Mouse (Mus musculus) hindbrain, postnatal 0 days (tissue): ENCODE measurements around the gene Plekha8. TPM values are rescaled to one million over a fixed set of nuclear protein-coding genes. Genes with fewer than 3 reads are reported as not detected.
A peak's percentile ranks its signal among the peaks of the same experiment; 100 is the strongest.

Experiments
- ATAC-seq: fragments of 200-750 bp; cut with Nextera tagmentation; 2 replicates; pipeline ENCODE4 v1.8.0; 2017; ENCODE audit warnings: mild to moderate bottlenecking, moderate TSS enrichment, moderate library complexity
- DNase-seq: peaks from one replicate; pipeline ENCODE4 v3.0.0-alpha.2; 2015; ENCODE audit warnings: low spot score
- H3K27ac ChIP-seq: fragments of 300-500 bp; sonication (generic); 2 replicates; pipeline ENCODE4 v1.5.1; 2014; ENCODE audit warnings: mild to moderate bottlenecking
- H3K27me3 ChIP-seq: fragments of 300-500 bp; sonication (generic); 2 replicates; pipeline ENCODE4 v1.6.1; 2014; ENCODE audit warnings: low read length, mixed read lengths; ENCODE audit not compliant: insufficient read depth
- H3K36me3 ChIP-seq: fragments of 300-500 bp; sonication (generic); 2 replicates; pipeline ENCODE4 v1.6.1; 2014; ENCODE audit warnings: low read length, mixed read lengths; ENCODE audit not compliant: insufficient read depth
- H3K4me1 ChIP-seq: fragments of 300-500 bp; sonication (generic); 2 replicates; pipeline ENCODE4 v1.6.1; 2014; ENCODE audit warnings: antibody characterized with exemption, low read length, mixed read lengths; ENCODE audit not compliant: insufficient read depth
- H3K4me2 ChIP-seq: fragments of 300-500 bp; sonication (generic); 2 replicates; pipeline ENCODE4 v1.6.1; 2014; ENCODE audit warnings: low read depth, mild to moderate bottlenecking, low read length, moderate library complexity, mixed read lengths
- H3K4me3 ChIP-seq: fragments of 300-500 bp; sonication (generic); 2 replicates; pipeline ENCODE4 v1.5.1; 2014; ENCODE audit warnings: low read length
- H3K9ac ChIP-seq: fragments of 300-500 bp; sonication (generic); replicated peaks from 2 replicates; pipeline ENCODE4 v1.6.1; 2014; ENCODE audit warnings: mild to moderate bottlenecking, low read length, moderate library complexity, mixed read lengths
- H3K9me3 ChIP-seq: fragments of 300-500 bp; sonication (generic); 2 replicates; pipeline ENCODE4 v1.6.1; 2016; ENCODE audit warnings: low read length, mixed read lengths
- CTCF ChIP-seq: IDR thresholded peaks from 2 replicates; pipeline ENCODE4 v1.5.1; 2016; ENCODE audit warnings: antibody characterized with exemption, control low read depth, low read depth
- WGBS: fragments of 180-500 bp; shearing (Covaris S2); extraction: QIAGEN DNeasy Blood & Tissue Kit; methylation state at CpG from one replicate; pipeline ENCODE4 v1.1.7; 2014; 5-methylcytosine and 5-hydroxymethylcytosine counted together
- polyA plus RNA-seq: library from polyadenylated mRNA; unstranded; fragments of >200 nt; fragmentation: Nextera tagmentation; extraction: Ambion mirVana; gene quantifications from 2 replicates; pipeline ENCODE4 v1.2.1, GENCODE M21; 2015
- total RNA-seq: library from RNA; depleted of rRNA; stranded (reverse); fragments of >200 nt; gene quantifications from 2 replicates; pipeline ENCODE4 v1.2.3, GENCODE M21; 2014; rRNA removed

Gene Plekha8
- 12.9 and 13.4 TPM in 2 replicates for total RNA-seq
- polyA plus RNA-seq, result 4.8 and 4.9 TPM in 2 replicates

DNA sequence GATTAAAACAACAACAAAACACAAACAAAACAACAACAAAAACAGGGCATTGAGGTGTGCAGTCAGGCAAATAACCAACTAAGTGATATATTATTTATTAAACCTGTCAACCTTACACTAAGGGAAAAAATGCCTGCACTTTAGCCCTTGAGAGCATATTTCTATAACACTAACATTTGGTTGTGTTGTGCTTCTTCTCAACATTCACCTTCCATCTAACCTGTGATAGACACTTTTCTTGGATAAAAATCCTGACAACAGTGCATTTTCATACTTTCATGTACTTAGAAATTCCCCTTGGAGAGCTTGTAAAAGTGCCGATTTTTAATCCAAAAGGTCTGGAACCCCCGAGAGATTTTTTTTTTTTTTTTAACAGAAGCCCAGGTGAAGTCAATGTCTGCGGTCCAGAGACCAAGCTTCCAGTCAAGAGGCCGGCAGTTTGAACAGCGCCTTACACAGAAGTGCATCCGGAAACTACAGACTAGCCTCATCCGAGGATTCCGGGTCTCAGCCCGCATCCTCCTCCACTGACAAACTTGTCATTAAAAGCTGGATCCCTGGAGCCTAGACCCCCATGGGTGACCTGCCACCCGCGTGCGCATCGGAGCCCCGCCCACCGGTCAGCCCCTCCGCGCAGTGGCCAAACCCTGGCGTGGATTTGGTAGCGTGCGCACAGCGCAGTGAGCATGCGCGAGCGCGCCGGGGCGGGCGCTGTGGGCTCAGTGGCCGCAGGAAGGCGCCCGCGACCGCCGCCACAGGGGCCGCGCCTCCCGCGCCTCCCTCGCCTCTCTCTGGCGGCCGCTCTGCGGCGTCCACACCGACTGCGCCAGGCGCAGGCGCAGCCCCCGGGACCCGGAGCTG, at the start of gene Plekha8:
Gene Plekha8 (plus strand): TSS at position 643 of the 861 bp plus-strand sequence.
- no peak for TF ChIP-seq CTCF
- Histone ChIP-seq H3K4me1 (peaks cover 12% of the 10 kb centered on the region; the same call in 1 of the 2 replicates), H3K27me3 (no peaks in the 10 kb centered on the region), H3K9ac (peak within 1 kb of the TSS; percentile 87), H3K4me2 (peak within 1 kb of the TSS; percentile 96), H3K9me3 (no peaks in the 10 kb centered on the region), H3K4me3 (peak within 1 kb of the TSS; percentile 97), H3K27ac (peak within 1 kb of the TSS; percentile 64; the same call in 1 of the 2 replicates), H3K36me3 (no peaks in the 10 kb centered on the region)
- peak; percentile 97 for DNase-seq
- WGBS, result under 1% methylated on average over 47 of the region's 49 CpGs
- ATAC-seq, result peak; percentile 93

DNA sequence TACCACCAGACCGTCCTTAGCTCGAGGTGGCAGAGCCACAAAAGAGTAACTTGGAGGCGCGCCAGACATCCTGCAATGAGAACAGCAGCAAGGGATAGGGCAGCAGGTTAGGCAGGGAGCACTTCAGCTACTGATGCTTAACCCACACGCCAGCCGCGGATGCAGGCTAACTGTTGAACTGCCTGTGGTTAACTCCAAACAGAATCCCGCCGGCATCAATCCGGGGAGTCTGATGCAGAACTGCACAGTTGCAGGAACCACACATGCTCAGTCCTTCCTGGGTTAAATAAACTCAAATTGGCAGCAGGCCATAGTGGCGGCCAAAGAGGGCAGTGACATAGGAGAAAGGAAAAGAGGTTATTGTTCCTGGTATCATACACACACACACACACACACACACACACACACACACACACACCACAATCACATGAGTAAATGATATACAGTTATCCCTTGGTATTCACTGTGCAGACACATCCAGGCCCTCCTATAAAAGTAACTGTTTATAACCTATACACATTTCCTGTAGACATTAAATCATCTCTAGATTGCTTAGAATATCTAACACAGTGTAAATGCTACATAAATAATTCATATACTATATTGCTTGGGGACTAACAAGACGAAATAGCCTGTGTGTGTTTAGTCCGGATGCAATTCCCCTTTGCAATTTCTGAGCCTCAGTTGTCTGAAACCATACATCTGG, 46.4 kb upstream of the Plekha8 start:
- DNase-seq (peak; percentile 31), ATAC-seq (no peak; the same call in 1 of the 2 replicates)

GRCm38 (mm10) chr6:54549311-54549710, 45.6 kb upstream of the Plekha8 start:
- no peak overlapping the region for H3K4me2 ChIP-seq
- no peak overlapping the region for H3K4me3 ChIP-seq
- no peaks in the 10 kb centered on the region for H3K36me3 ChIP-seq
- H3K27ac ChIP-seq, result no peak overlapping the region
- ATAC-seq (no peak), DNase-seq (no peak)
- no peaks in the 10 kb centered on the region for H3K27me3 ChIP-seq
- no peaks in the 10 kb centered on the region for H3K9me3 ChIP-seq
- TF ChIP-seq CTCF, result no peak
- H3K9ac ChIP-seq, result no peak overlapping the region
- WGBS, result 68% methylated on average over 4 of the region's 4 CpGs
- peaks cover 19% of the 10 kb centered on the region for H3K4me1 ChIP-seq

More for the DNA sequence above, 46.4 kb upstream of the Plekha8 start:
- TF ChIP-seq CTCF, result no peak
- no peak overlapping the region for H3K9ac ChIP-seq
- WGBS, result 36% methylated on average over 13 of the region's 13 CpGs
- peaks cover 11% of the 10 kb centered on the region; the same call in 1 of the 2 replicates for H3K4me1 ChIP-seq
- H3K27ac ChIP-seq, result no peak overlapping the region
- H3K4me3 ChIP-seq, result no peak overlapping the region
- H3K4me2 ChIP-seq, result no peak overlapping the region
- no peaks in the 10 kb centered on the region for H3K9me3 ChIP-seq
- H3K36me3 ChIP-seq, result no peaks in the 10 kb centered on the region; the same call in 1 of the 2 replicates
- H3K27me3 ChIP-seq, result no peaks in the 10 kb centered on the region

DNA sequence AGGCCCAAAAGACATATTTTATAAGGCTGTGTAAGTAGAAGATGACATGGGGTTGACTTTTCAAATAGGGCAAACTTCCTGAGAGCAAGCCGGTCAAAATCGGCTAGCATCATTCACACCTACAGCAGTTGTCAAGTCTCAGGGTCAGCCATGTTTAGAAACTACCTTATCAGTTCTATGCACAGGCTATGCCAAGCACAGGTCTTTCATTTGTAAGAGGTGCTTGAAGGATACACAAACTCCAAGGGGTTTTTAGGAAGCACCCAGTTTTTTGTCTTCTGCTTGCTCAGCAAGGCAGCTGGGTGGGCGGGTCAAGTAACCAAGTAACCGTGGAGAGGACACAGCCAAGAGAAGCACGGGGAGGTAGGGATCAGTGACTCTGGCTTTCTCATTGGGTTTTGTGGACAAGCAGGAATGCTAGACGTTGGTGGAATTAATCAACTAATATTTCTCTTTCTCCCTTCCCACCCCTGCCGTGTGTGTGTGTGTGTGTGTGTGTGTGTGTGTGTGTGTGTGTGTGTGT, 44.0 kb upstream of the Plekha8 start:
- DNase-seq (peak; percentile 45), ATAC-seq (no peak)
- TF ChIP-seq CTCF, result no peak
- Histone ChIP-seq H3K9me3 (no peaks in the 10 kb centered on the region), H3K36me3 (no peaks in the 10 kb centered on the region), H3K4me3 (no peak overlapping the region), H3K27me3 (no peaks in the 10 kb centered on the region), H3K4me2 (no peak overlapping the region), H3K27ac (no peak overlapping the region), H3K9ac (no peak overlapping the region), H3K4me1 (peaks cover 30% of the 10 kb centered on the region)
- WGBS, result 51% methylated on average over 6 of the region's 7 CpGs

- Histone ChIP-seq H3K9me3 (no peaks in the 10 kb centered on the region), H3K27me3 (no peaks in the 10 kb centered on the region), H3K4me2 (peak overlapping the region; percentile 2; the same call in 1 of the 2 replicates), H3K4me1 (peaks cover 32% of the 10 kb centered on the region), H3K9ac (no peak overlapping the region), H3K27ac (peak overlapping the region; percentile 54), H3K36me3 (no peaks in the 10 kb centered on the region), H3K4me3 (no peak overlapping the region)
- DNase-seq (peak; percentile 77), ATAC-seq (peak; percentile 56)
- TF ChIP-seq CTCF, result no peak
- 10% methylated on average over 9 of the region's 9 CpGs for WGBS
Measured at GRCm38 (mm10) chr6:54552721-54553413, 42.0 kb upstream of the Plekha8 start.

GRCm38 (mm10) chr6:54553632-54554031, 41.3 kb upstream of the Plekha8 start:
- Histone ChIP-seq H3K9ac (no peak overlapping the region), H3K4me2 (no peak overlapping the region), H3K9me3 (no peaks in the 10 kb centered on the region), H3K36me3 (no peaks in the 10 kb centered on the region), H3K4me3 (no peak overlapping the region), H3K4me1 (peaks cover 32% of the 10 kb centered on the region), H3K27me3 (no peaks in the 10 kb centered on the region), H3K27ac (peak overlapping the region; percentile 52)
- TF ChIP-seq CTCF, result no peak
- 37% methylated on average over 2 of the region's 2 CpGs for WGBS
- no peak for DNase-seq
- ATAC-seq, result no peak
